In the genomic region with DNA sequence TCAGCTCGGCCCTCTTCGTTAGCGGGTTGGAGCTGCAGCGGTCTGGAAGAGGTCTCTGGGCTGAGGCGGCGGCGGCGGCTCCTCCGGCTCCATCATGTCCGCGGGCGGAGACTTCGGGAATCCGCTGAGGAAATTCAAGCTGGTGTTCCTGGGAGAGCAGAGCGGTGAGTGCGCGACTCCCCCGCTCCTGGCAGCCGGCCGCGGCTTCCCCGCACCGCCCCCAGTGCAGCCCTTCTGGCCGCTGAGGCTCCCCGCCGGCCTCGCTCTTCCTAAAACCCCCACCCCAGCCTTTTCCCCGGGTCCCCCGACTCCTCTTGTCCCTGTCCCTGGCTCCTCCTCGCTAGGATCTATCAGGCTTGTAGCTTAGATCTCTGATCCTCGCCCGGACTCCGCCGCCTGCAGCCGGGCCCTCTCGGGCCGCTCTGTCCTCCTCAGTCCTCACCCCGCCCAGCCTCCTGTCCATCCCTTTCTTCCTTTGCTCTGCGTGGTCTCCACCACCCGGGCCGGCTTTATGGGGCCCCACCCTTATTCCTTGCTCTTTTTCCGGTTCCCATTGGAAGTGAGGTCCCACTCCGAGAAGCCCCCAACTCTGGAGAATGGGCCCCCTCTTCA, we compare ENCODE assay signal across 8 mouse cellular contexts. TPM values are rescaled to one million over a fixed set of nuclear protein-coding genes. Genes with fewer than 3 reads are reported as not detected.
DNase-seq lines count a peak whose midpoint lies in the region; ATAC-seq and TF ChIP-seq lines count a peak whose summit lies in the region.

TSS of gene Mrpl48 (minus strand) at position 172 of the 612 bp plus-strand sequence.

- peak within 1 kb of the TSS; percentile 99 for H3K27ac ChIP-seq in forebrain, embryonic 15.5 days (replicated peaks)
- peak within 1 kb of the TSS; percentile 99 for H3K27ac ChIP-seq in liver, embryonic 16.5 days (ENCODE audit: low read length)
- H3K27ac ChIP-seq in neural tube, embryonic 13.5 days (replicated peaks), result peak within 1 kb of the TSS; percentile 100

- no peaks in the 10 kb centered on the region for H3K9me3 ChIP-seq in G1E (replicated peaks)
- H3K9me3 ChIP-seq in forebrain, embryonic 15.5 days, result no peaks in the 10 kb centered on the region
- no peaks in the 10 kb centered on the region for H3K9me3 ChIP-seq in liver, embryonic 16.5 days (replicated peaks; ENCODE audit: control insufficient read depth, low read length)
- H3K9me3 ChIP-seq in neural tube, embryonic 13.5 days, result no peaks in the 10 kb centered on the region

- peaks cover 24% of the 10 kb centered on the region for H3K4me1 ChIP-seq in G1E (ENCODE audit: insufficient read depth, low read depth, low read length)
- peaks cover 28% of the 10 kb centered on the region for H3K4me1 ChIP-seq in forebrain, embryonic 15.5 days
- H3K4me1 ChIP-seq in liver, embryonic 16.5 days (ENCODE audit: control insufficient read depth, low read depth, low read length), result peaks cover 16% of the 10 kb centered on the region
- peaks cover 25% of the 10 kb centered on the region for H3K4me1 ChIP-seq in neural tube, embryonic 13.5 days (replicated peaks)

- intact Hi-C loops in heart, postnatal 10 days (cut with DNase I), result no loop called here

- DNase-seq in G1E (ENCODE audit: low spot score), result peak; percentile 34
- peak; percentile 79 for DNase-seq in cerebellum, adult 11-12 months
- peak; percentile 70 to 71 for DNase-seq in heart, postnatal 10 days
- peak; percentile 71 to 79 for DNase-seq in kidney, postnatal 4 days
- DNase-seq in testis, postnatal 10 days (ENCODE audit: low spot score), result peak; percentile 86

- H3K4me3 ChIP-seq in G1E (ENCODE audit: low read depth, low read length), result peak within 1 kb of the TSS; percentile 98
- peak within 1 kb of the TSS; percentile 95 for H3K4me3 ChIP-seq in forebrain, embryonic 15.5 days
- peak within 1 kb of the TSS; percentile 76 for H3K4me3 ChIP-seq in liver, embryonic 16.5 days (ENCODE audit: low read depth, low read length)
- H3K4me3 ChIP-seq in neural tube, embryonic 13.5 days, result peak within 1 kb of the TSS; percentile 100

- peaks cover 5% of the 10 kb centered on the region for H3K36me3 ChIP-seq in G1E (replicated peaks)
- no peaks in the 10 kb centered on the region for H3K36me3 ChIP-seq in forebrain, embryonic 15.5 days
- H3K36me3 ChIP-seq in liver, embryonic 16.5 days (ENCODE audit: control insufficient read depth, insufficient read depth), result no peaks in the 10 kb centered on the region
- no peaks in the 10 kb centered on the region for H3K36me3 ChIP-seq in neural tube, embryonic 13.5 days

- ATAC-seq in G1E (ENCODE audit: extremely low read depth, insufficient number of reproducible peaks, low FRiP score, poor library complexity, severe bottlenecking), result no peak
- ATAC-seq in forebrain, embryonic 15.5 days (replicated peaks), result peak; percentile 20
- 0 out of 2 replicates have a peak, but pooled peaks have one; percentile 12 for ATAC-seq in liver, embryonic 16.5 days (ENCODE audit: low read depth)
- peak; percentile 58 for ATAC-seq in neural tube, embryonic 13.5 days (ENCODE audit: low read depth)

- H3K4me2 ChIP-seq in forebrain, embryonic 15.5 days (replicated peaks), result peak within 1 kb of the TSS; percentile 57
- H3K4me2 ChIP-seq in liver, embryonic 16.5 days (ENCODE audit: low read depth, low read length), result peak within 1 kb of the TSS; percentile 96
- H3K4me2 ChIP-seq in neural tube, embryonic 13.5 days, result peak within 1 kb of the TSS; percentile 72

- TF ChIP-seq CTCF in G1E (IDR thresholded peaks at IDR 0.05; ENCODE audit: low read depth, low read length), result no peak

- H3K27me3 ChIP-seq in G1E (ENCODE audit: insufficient read depth, low read length), result no peaks in the 10 kb centered on the region; the same call in 1 of the 2 replicates
- no peaks in the 10 kb centered on the region for H3K27me3 ChIP-seq in forebrain, embryonic 15.5 days
- H3K27me3 ChIP-seq in liver, embryonic 16.5 days (ENCODE audit: control insufficient read depth, insufficient read depth, low read depth, low read length), result no peaks in the 10 kb centered on the region
- no peaks in the 10 kb centered on the region for H3K27me3 ChIP-seq in neural tube, embryonic 13.5 days

- WGBS in forebrain, embryonic 15.5 days, result under 1% methylated on average over 30 of the region's 43 CpGs
- WGBS in liver, embryonic 16.5 days (ENCODE audit: insufficient replicate concordance), result under 1% methylated on average over 39 of the region's 43 CpGs
- 1% methylated on average over 43 of the region's 43 CpGs for WGBS in neural tube, embryonic 13.5 days

- H3K9ac ChIP-seq in forebrain, embryonic 15.5 days (replicated peaks), result peak within 1 kb of the TSS; percentile 100
- peak within 1 kb of the TSS; percentile 89 for H3K9ac ChIP-seq in liver, embryonic 16.5 days (ENCODE audit: low read depth, low read length)
- H3K9ac ChIP-seq in neural tube, embryonic 13.5 days, result peak within 1 kb of the TSS; percentile 100

RNA-seq across cellular contexts. Expression of gene Mrpl48, which starts in this region (rescaled TPM):
- total RNA-seq in G1E (2014; fragmentation: Nextera tagmentation) (19.4 and 21.4 TPM in 2 replicates), G1E (2017) (41.9 and 46.0 TPM in 2 replicates)
- 1.3 and 1.7 TPM in 2 replicates for polyA plus RNA-seq in G1E (2012)
- 74.9 and 76.3 TPM in 2 replicates for polyA plus RNA-seq in forebrain, embryonic 15.5 days (2015; fragmentation: Nextera tagmentation; extraction: Ambion mirVana)
- total RNA-seq in heart, postnatal 10 days (2021), result 10 to 100 TPM; 70.3 to 70.4 TPM
- 37.4 and 38.8 TPM in 2 replicates for polyA plus RNA-seq in liver, embryonic 16.5 days (2015; fragmentation: Nextera tagmentation; extraction: Ambion mirVana)
- 79.0 and 85.6 TPM in 2 replicates for polyA plus RNA-seq in neural tube, embryonic 13.5 days (2015; fragmentation: Nextera tagmentation; extraction: Ambion mirVana)

Comparison
In these comparisons a context has a peak if more than half of its experiments do, and no peak if none do; other contexts are left out.
1. RNA of gene Mrpl48 (polyA plus RNA-seq): 79.0 to 85.6 TPM in neural tube, embryonic 13.5 days, 74.9 to 76.3 TPM in forebrain, embryonic 15.5 days and 37.4 to 38.8 TPM in liver, embryonic 16.5 days; 1.3 to 1.7 TPM in G1E; every median in the first group is over 10 times any median in the second.
2. DNase-seq: peak in every context shown above with its lines; median percentile 86 in testis, postnatal 10 days; 79 in cerebellum, adult 11-12 months; 75 in kidney, postnatal 4 days; 70 in heart, postnatal 10 days; 34 in G1E.
3. Peak in every context shown above with its lines, with median percentiles within 50 percentile points of each other: H3K4me3 ChIP-seq, H3K27ac ChIP-seq, H3K4me2 ChIP-seq and H3K9ac ChIP-seq.